In the genomic region with DNA sequence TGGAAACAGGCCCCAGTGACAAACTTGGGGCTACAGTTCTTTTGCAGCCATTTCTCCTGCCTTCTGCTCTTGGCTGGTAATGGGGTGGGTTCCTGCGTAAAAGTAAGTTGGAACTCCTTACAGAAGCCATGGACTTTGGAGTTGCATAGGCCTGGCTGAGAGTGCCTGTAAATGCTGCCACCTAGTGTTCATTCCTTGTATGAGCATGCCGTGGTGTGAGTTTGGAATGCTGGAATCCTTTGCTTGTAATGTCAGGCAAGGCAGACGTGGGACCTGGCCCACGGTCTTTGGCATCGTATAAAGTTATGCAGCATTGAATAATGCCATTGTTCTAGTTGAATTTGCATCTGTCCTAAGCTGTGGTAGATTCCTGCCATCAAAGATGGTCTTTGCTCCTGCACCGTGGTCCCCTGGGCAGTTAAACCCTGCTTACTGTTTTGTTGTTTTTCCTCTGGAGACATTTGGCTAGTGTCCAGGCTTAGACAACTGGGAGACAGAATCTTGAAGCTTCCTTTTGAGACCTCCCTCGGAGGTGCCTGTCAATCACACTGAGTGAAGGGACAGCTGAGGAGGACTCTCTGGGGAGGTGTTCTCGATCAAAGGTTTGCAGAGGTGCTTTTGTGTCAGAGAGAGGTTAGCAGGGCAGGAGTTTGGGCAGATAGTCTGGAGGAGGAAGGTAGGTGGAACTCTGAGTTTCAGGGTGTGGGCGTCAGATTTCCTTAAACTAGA, we compare ENCODE assay signal across 9 mouse cellular contexts. TPM values are rescaled to one million over a fixed set of nuclear protein-coding genes. Genes with fewer than 3 reads are reported as not detected.
DNase-seq lines count a peak whose midpoint lies in the region; ATAC-seq lines count a peak whose summit lies in the region.
"Had no signal": no experiment of that assay in that cellular context is flagged by ENCODE, and none has a peak within 500 bp of the region (broad histone marks: within the 10 kb centered on the region; RNA-seq: fewer than 3 reads in every experiment).

No protein-coding gene starts in this region.

- no peak overlapping the region for H3K4me2 ChIP-seq in forebrain, embryonic 12.5 days

- H3K36me3 ChIP-seq in heart, embryonic 10.5 days: no peaks in the 10 kb centered on the region
- no peaks in the 10 kb centered on the region for H3K36me3 ChIP-seq in forebrain, embryonic 12.5 days (replicated peaks)
- H3K36me3 ChIP-seq: G1E had no signal

- peak; percentile 33; the same call in 1 of the 2 replicates for ATAC-seq in forebrain, embryonic 12.5 days (ENCODE audit: low FRiP score)
- peak; percentile 38 to 48; a peak in 2 of 4 replicates for ATAC-seq in hematopoietic stem cell, adult 5-6 weeks (replicated peaks in 1 of 2; ENCODE audit: insufficient read depth in 1 of 2, low FRiP score in 2 of 2, low TSS enrichment in 1 of 2, low read depth in 1 of 2, poor library complexity in 2 of 2, severe bottlenecking in 2 of 2)

- no peak overlapping the region for H3K9ac ChIP-seq in forebrain, embryonic 12.5 days

- no peak overlapping the region for H3K27ac ChIP-seq in heart, embryonic 10.5 days
- no peak overlapping the region for H3K27ac ChIP-seq in forebrain, embryonic 12.5 days

- 27% methylated on average over 9 of the region's 9 CpGs for WGBS in heart, embryonic 10.5 days
- 28% methylated on average over 9 of the region's 9 CpGs for WGBS in forebrain, embryonic 12.5 days

- H3K4me1 ChIP-seq in heart, embryonic 10.5 days: peaks cover 11% of the 10 kb centered on the region
- H3K4me1 ChIP-seq in forebrain, embryonic 12.5 days: peaks cover 7% of the 10 kb centered on the region; the same call in 1 of the 2 replicates

- H3K4me3 ChIP-seq in heart, embryonic 10.5 days: no peak overlapping the region
- H3K4me3 ChIP-seq in forebrain, embryonic 12.5 days (replicated peaks): no peak overlapping the region

- H3K9me3 ChIP-seq in heart, embryonic 10.5 days: no peaks in the 10 kb centered on the region
- no peaks in the 10 kb centered on the region for H3K9me3 ChIP-seq in forebrain, embryonic 12.5 days

- DNase-seq in heart, adult 18-20 months: peak; percentile 76 to 88
- DNase-seq in heart, embryonic 10.5 days (ENCODE audit: low spot score): no peak
- peak; percentile 53 for DNase-seq in c-Kit-positive CD71-positive TER-119-positive erythroid progenitor cells, embryonic 14.5 days (ENCODE audit: low spot score)
- peak; percentile 50 to 83 for DNase-seq in layer of hippocampus, adult 8-10 months (ENCODE audit: low spot score in 2 of 2)
- peak; percentile 88 for DNase-seq in lung, postnatal 10 days
- DNase-seq in retina, postnatal 7 days (ENCODE audit: low read depth, low spot score): peak; percentile 64

- peaks cover 16% of the 10 kb centered on the region; the same call in 1 of the 2 replicates for H3K27me3 ChIP-seq in heart, embryonic 10.5 days (ENCODE audit: insufficient read depth, poor library complexity, severe bottlenecking)
- peaks cover 27% of the 10 kb centered on the region for H3K27me3 ChIP-seq in forebrain, embryonic 12.5 days

RNA-seq across cellular contexts. Expression of a gene that starts 58.1 kb away (rescaled TPM):
- 100 to 1,000 TPM in 1 of 2 experiments, 10 to 100 TPM in 1; 78.4 to 104 TPM for total RNA-seq in heart, adult 18-20 months (2021)
- polyA plus RNA-seq in heart, embryonic 10.5 days (2016; fragmentation: Nextera tagmentation; extraction: Ambion mirVana): 22.1 and 26.0 TPM in 2 replicates
- 7.9 and 10.3 TPM in 2 replicates for polyA plus RNA-seq in forebrain, embryonic 12.5 days (2016; fragmentation: Nextera tagmentation; extraction: Ambion mirVana)
- 6.3 and 6.6 TPM in 2 replicates for total RNA-seq in hematopoietic stem cell, adult 5-6 weeks (2017)
- 10 to 100 TPM; 19.1 to 27.5 (median 23.5) TPM for total RNA-seq in layer of hippocampus, adult 8-10 months (2022)
